Mouse (Mus musculus) CH12.LX (cell line): ENCODE data around the gene Ubap1. TPM values are rescaled to one million over a fixed set of nuclear protein-coding genes. Genes with fewer than 3 reads are reported as not detected.

Experiments
- DNase-seq: peaks from one replicate; pipeline ENCODE4 v3.0.0-alpha.2; 2013; ENCODE audit errors: extremely low read depth
- H3K27ac ChIP-seq: 2 replicates; pipeline ENCODE4 v1.5.1; 2012; ENCODE audit warnings: low read depth, mild to moderate bottlenecking, control low read depth, moderate library complexity; ENCODE audit not compliant: insufficient read depth
- H3K27me3 ChIP-seq: replicated peaks from 2 replicates; pipeline ENCODE3; 2012; ENCODE audit warnings: inconsistent platforms
- H3K36me3 ChIP-seq, 2 experiments: replicated peaks in 1 of 2; 2 replicates each; pipeline versions ENCODE3 to v1.6.1; 2012; ENCODE audit warnings: inconsistent platforms in 1 of 2, low read length in 1 of 2, mild to moderate bottlenecking in 1 of 2, mixed read lengths in 1 of 2, moderate library complexity in 1 of 2; ENCODE audit not compliant: control insufficient read depth in 1 of 2, insufficient read depth in 1 of 2
- H3K4me1 ChIP-seq, 2 experiments: 2 replicates each; pipeline ENCODE4 v1.6.1; 2012; ENCODE audit warnings: inconsistent platforms in 1 of 2, moderate library complexity in 1 of 2; ENCODE audit not compliant: insufficient read depth in 2 of 2, control insufficient read depth in 1 of 2
- H3K4me2 ChIP-seq: 2 replicates; pipeline ENCODE4 v1.6.1; 2012; ENCODE audit warnings: low read depth, mild to moderate bottlenecking, control low read depth; ENCODE audit not compliant: poor library complexity, insufficient read depth, severe bottlenecking
- H3K4me3 ChIP-seq, 3 experiments: fragments of 150-350 bp in 1 of 3; sonication (generic) in 1 of 3; replicated peaks in 1 of 3; 2 replicates each; pipeline versions ENCODE3 to v1.5.1; 2011 to 2012; ENCODE audit warnings: low read depth in 2 of 3, low read length in 2 of 3, mild to moderate bottlenecking in 2 of 3, moderate library complexity in 2 of 3, control low read depth in 1 of 3, improper control_type of control experiment in 1 of 3, inconsistent platforms in 1 of 3, mixed read lengths in 1 of 3; ENCODE audit not compliant: poor library complexity in 1 of 3
- H3K79me2 ChIP-seq: replicated peaks from 2 replicates; pipeline ENCODE4 v1.6.1; 2012; ENCODE audit warnings: mild to moderate bottlenecking, moderate library complexity; ENCODE audit not compliant: control insufficient read depth, poor library complexity, insufficient read depth, severe bottlenecking; ENCODE audit errors: extremely low read depth
- H3K9ac ChIP-seq: 2 replicates; pipeline ENCODE4 v1.6.1; 2012; ENCODE audit warnings: low read depth, mild to moderate bottlenecking, control low read depth, moderate library complexity; ENCODE audit not compliant: insufficient read depth
- H3K9me3 ChIP-seq: replicated peaks from 2 replicates; pipeline ENCODE3; 2012; ENCODE audit warnings: low read length, inconsistent platforms, mixed read lengths
- CHD1 ChIP-seq: IDR thresholded peaks from 2 replicates; pipeline ENCODE4 v1.6.1; 2012; ENCODE audit warnings: low read depth, low read length, improper control_type of control experiment, inconsistent platforms
- CTCF ChIP-seq, 2 experiments: IDR thresholded peaks in 1 of 2; conservative IDR thresholded peaks in 1 of 2; 2 replicates each; pipeline ENCODE4 v1.5.1; 2011 to 2012; ENCODE audit warnings: low read depth in 2 of 2, low read length in 2 of 2, improper control_type of control experiment in 1 of 2, inconsistent platforms in 1 of 2, mild to moderate bottlenecking in 1 of 2, moderate library complexity in 1 of 2
- ELF1 ChIP-seq: IDR thresholded peaks from 2 replicates; pipeline ENCODE4 v1.6.1; 2014; ENCODE audit warnings: low read depth, mild to moderate bottlenecking, inconsistent platforms, low read length, improper control_type of control experiment
- ETS1 ChIP-seq: conservative IDR thresholded peaks from 2 replicates; pipeline ENCODE4 v1.6.1; 2012; ENCODE audit warnings: low read depth, mild to moderate bottlenecking, inconsistent platforms, low read length, improper control_type of control experiment, moderate library complexity
- IRF4 ChIP-seq: IDR thresholded peaks from 2 replicates; pipeline ENCODE4 v1.6.1; 2014; ENCODE audit warnings: low read depth, mild to moderate bottlenecking, inconsistent platforms, low read length, improper control_type of control experiment
- KAT2A ChIP-seq: IDR thresholded peaks from 2 replicates; pipeline ENCODE4 v1.6.1; 2012; ENCODE audit warnings: low read length, improper control_type of control experiment, inconsistent platforms; ENCODE audit not compliant: insufficient replicate concordance
- MAFK ChIP-seq: IDR thresholded peaks from 2 replicates; pipeline ENCODE4 v1.6.1; 2011; ENCODE audit warnings: low read length, improper control_type of control experiment; ENCODE audit not compliant: insufficient replicate concordance
- NRF1 ChIP-seq: IDR thresholded peaks from 2 replicates; pipeline ENCODE4 v1.6.1; 2014; ENCODE audit warnings: low read depth, mild to moderate bottlenecking, inconsistent platforms, low read length, improper control_type of control experiment, moderate library complexity
- SIN3A ChIP-seq: IDR thresholded peaks from 2 replicates; pipeline ENCODE4 v1.6.1; 2012; ENCODE audit warnings: low read length, improper control_type of control experiment, inconsistent platforms
- TBP ChIP-seq: conservative IDR thresholded peaks from 2 replicates; pipeline ENCODE4 v1.6.1; 2011; ENCODE audit warnings: low read depth, low read length, improper control_type of control experiment
- ZKSCAN1 ChIP-seq: IDR thresholded peaks from 2 replicates; pipeline ENCODE4 v1.6.1; 2012; ENCODE audit warnings: low read depth, inconsistent platforms, low read length, improper control_type of control experiment, borderline replicate concordance
- ZMIZ1 ChIP-seq: IDR thresholded peaks from 2 replicates; pipeline ENCODE4 v1.6.1; 2012; ENCODE audit warnings: low read depth, mild to moderate bottlenecking, inconsistent platforms, low read length, improper control_type of control experiment
- dilution Hi-C: fragments of 300-500 bp; cut with MboI; formaldehyde crosslinking; loops from 2 replicates; pipeline ENCODE4 v1.14.3; 2020; ENCODE audit warnings: low sequenced_read_pairs; ENCODE audit not compliant: extremely low pct_unique_long_range_greater_than_20kb, extremely low pct_ligation_motif_present
- in situ Hi-C: fragments of 300-500 bp; cut with MboI; formaldehyde crosslinking; loops from 3 replicates; pipeline ENCODE4 v1.14.3; 2019; ENCODE audit warnings: low sequenced_read_pairs, low pct_ligation_motif_present, low pct_unique_long_range_greater_than_20kb, mixed read lengths
- polyA plus RNA-seq: library from polyadenylated mRNA; unstranded; fragments of >175 nt; gene quantifications from 2 replicates; pipeline ENCODE4 v1.2.1, GENCODE M21; 2012; ENCODE audit warnings: low read depth; ENCODE audit not compliant: insufficient read length
- total RNA-seq, 2 experiments: library from RNA; depleted of rRNA; stranded (reverse); fragments of 300-350 nt in 1 of 2; fragments of >200 nt in 1 of 2; gene quantifications; 2 replicates each; pipeline ENCODE4 v1.2.3; 2012 to 2014

Ubap1 gene
- total and polyA plus RNA-seq, 3 experiments = 11.5 to 22.3 (median 17.5) TPM

- H3K79me2 ChIP-seq = peaks cover 8% of the 10 kb centered on the region
- TF ChIP-seq CTCF (conservative IDR thresholded peaks at IDR 0.05 in 1 of 2, IDR thresholded peaks at IDR 0.05 in 1 of 2; ENCODE audit: low read depth in 2 of 2, low read length in 2 of 2) (no peak), MAFK (no peak), KAT2A (no peak), ELF1 (no peak), ETS1 (no peak), TBP (no peak), SIN3A (no peak), CHD1 (no peak), NRF1 (no peak), IRF4 (no peak)
- H3K9ac ChIP-seq = no peak overlapping the region
- DNase-seq = no peak
- H3K4me1 ChIP-seq = peaks cover 10 to 26% of the 10 kb centered on the region in 2 experiments; a peak in 3 of 4 replicates
- H3K9me3 ChIP-seq = no peaks in the 10 kb centered on the region
- H3K4me2 ChIP-seq = no peak overlapping the region
- H3K36me3 ChIP-seq = peaks cover 33 to 78% of the 10 kb centered on the region in 2 experiments
- H3K4me3 ChIP-seq = no peak overlapping the region
- H3K27ac ChIP-seq = no peak overlapping the region
- H3K27me3 ChIP-seq = no peaks in the 10 kb centered on the region
- in situ Hi-C loops (no loop called here), dilution Hi-C loops (no loop called here)
Observed at GRCm38 (mm10) chr4:41381213-41381950, 32.6 kb downstream of the Ubap1 start.

GRCm38 (mm10) chr4:41386412-41386975 lies 37.7 kb downstream of the Ubap1 start:
- H3K36me3 ChIP-seq = peaks cover 49 to 87% of the 10 kb centered on the region in 2 experiments
- H3K9ac ChIP-seq = no peak overlapping the region
- H3K27ac ChIP-seq = no peak overlapping the region
- in situ Hi-C loops (no loop called here), dilution Hi-C loops (no loop called here)
- no peak overlapping the region for H3K4me2 ChIP-seq
- no peak for TF ChIP-seq ZMIZ1
- no peak for TF ChIP-seq ZKSCAN1
- no peak for DNase-seq
- no peak overlapping the region for H3K4me3 ChIP-seq
- no peaks in the 10 kb centered on the region; the same call in 1 of the 2 replicates for H3K79me2 ChIP-seq
- no peaks in the 10 kb centered on the region for H3K9me3 ChIP-seq
- no peaks in the 10 kb centered on the region for H3K27me3 ChIP-seq
- H3K4me1 ChIP-seq = 0 out of 4 replicates have a peak, but pooled peaks cover 0 to 4% of the 10 kb centered on the region in 2 experiments
